Mouse (Mus musculus) kidney, postnatal 0 days (tissue): ENCODE results near the gene Asic1. TPM values are rescaled to one million over a fixed set of nuclear protein-coding genes. Genes with fewer than 3 reads are reported as not detected.

Experiments used
- ATAC-seq: fragments of 200-750 bp; cut with Nextera tagmentation; replicated peaks from 2 replicates; pipeline ENCODE4 v1.8.0; 2017; ENCODE audit warnings: low read depth, moderate number of reproducible peaks, moderate TSS enrichment, moderate library complexity; ENCODE audit not compliant: low FRiP score
- DNase-seq: peaks from one replicate; pipeline ENCODE4 v3.0.0-alpha.2; 2016; ENCODE audit warnings: low spot score
- H3K27ac ChIP-seq: fragments of 300-500 bp; sonication (generic); 2 replicates; pipeline ENCODE4 v1.5.1; 2014; ENCODE audit warnings: mild to moderate bottlenecking
- H3K27me3 ChIP-seq: fragments of 300-500 bp; sonication (generic); 2 replicates; pipeline ENCODE4 v1.6.1; 2014; ENCODE audit warnings: low read length, mixed read lengths; ENCODE audit not compliant: insufficient read depth
- H3K36me3 ChIP-seq: fragments of 300-500 bp; sonication (generic); 2 replicates; pipeline ENCODE4 v1.6.1; 2014; ENCODE audit warnings: low read length, mixed read lengths; ENCODE audit not compliant: insufficient read depth
- H3K4me1 ChIP-seq: fragments of 300-500 bp; sonication (generic); replicated peaks from 2 replicates; pipeline ENCODE4 v1.6.1; 2014; ENCODE audit warnings: antibody characterized with exemption, low read length, mixed read lengths; ENCODE audit not compliant: insufficient read depth
- H3K4me2 ChIP-seq: fragments of 300-500 bp; sonication (generic); 2 replicates; pipeline ENCODE4 v1.6.1; 2014; ENCODE audit warnings: mild to moderate bottlenecking, low read length, moderate library complexity, mixed read lengths
- H3K4me3 ChIP-seq: fragments of 300-500 bp; sonication (generic); replicated peaks from 2 replicates; pipeline ENCODE4 v1.5.1; 2014; ENCODE audit warnings: low read depth, low read length
- H3K9ac ChIP-seq: fragments of 300-500 bp; sonication (generic); 2 replicates; pipeline ENCODE4 v1.6.1; 2014; ENCODE audit warnings: low read depth, low read length
- H3K9me3 ChIP-seq: fragments of 300-500 bp; sonication (generic); replicated peaks from 2 replicates; pipeline ENCODE4 v1.6.1; 2016; ENCODE audit warnings: low read length, inconsistent platforms, mixed read lengths
- CTCF ChIP-seq: IDR thresholded peaks from 2 replicates; pipeline ENCODE4 v1.5.1; 2016; ENCODE audit warnings: antibody characterized with exemption, low read depth, mild to moderate bottlenecking, moderate library complexity
- WGBS: fragments of 180-500 bp; shearing (Covaris S2); extraction: QIAGEN DNeasy Blood & Tissue Kit; methylation state at CpG from one replicate; pipeline ENCODE4 v1.1.7; 2014; 5-methylcytosine and 5-hydroxymethylcytosine counted together
- polyA plus RNA-seq: library from polyadenylated mRNA; unstranded; fragments of >200 nt; fragmentation: Nextera tagmentation; extraction: Ambion mirVana; gene quantifications from 2 replicates; pipeline ENCODE4 v1.2.1, GENCODE M21; 2015

Gene Asic1
- polyA plus RNA-seq, 1 experiment from 2014 or later, result 1.1 TPM

GRCm38 (mm10) chr15:99651163-99651872 is 18.9 kb upstream of the Asic1 start, which contains the start of gene Racgap1:
Racgap1 (minus strand) TSS chr15:99651656.
- WGBS, result under 1% methylated on average over 62 of the region's 68 CpGs
- H3K4me1 ChIP-seq, result peaks cover 23% of the 10 kb centered on the region
- DNase-seq (peak; percentile 98), ATAC-seq (peak; percentile 94)
- H3K9ac ChIP-seq, result peak within 1 kb of the TSS; percentile 76
- H3K27me3 ChIP-seq, result 0 out of 2 replicates have a peak, but pooled peaks cover 4% of the 10 kb centered on the region
- no peaks in the 10 kb centered on the region for H3K9me3 ChIP-seq
- H3K4me3 ChIP-seq, result peak within 1 kb of the TSS; percentile 78
- TF ChIP-seq CTCF, result no peak
- no peak within 1 kb of the TSS for H3K27ac ChIP-seq
- peak within 1 kb of the TSS; percentile 86 for H3K4me2 ChIP-seq
- no peaks in the 10 kb centered on the region for H3K36me3 ChIP-seq

GRCm38 (mm10) chr15:99651984-99652872 is 17.9 kb upstream of the Asic1 start:
- H3K27ac ChIP-seq, result no peak overlapping the region
- H3K36me3 ChIP-seq, result no peaks in the 10 kb centered on the region
- peak overlapping the region; percentile 78 for H3K4me3 ChIP-seq
- peaks cover 23% of the 10 kb centered on the region for H3K4me1 ChIP-seq
- 70% methylated on average over 10 of the region's 10 CpGs for WGBS
- no peak for DNase-seq
- ATAC-seq, result no peak
- H3K9ac ChIP-seq, result no peak overlapping the region
- peak overlapping the region; percentile 86 for H3K4me2 ChIP-seq
- no peak for TF ChIP-seq CTCF
- H3K9me3 ChIP-seq, result no peaks in the 10 kb centered on the region
- H3K27me3 ChIP-seq, result 0 out of 2 replicates have a peak, but pooled peaks cover 4% of the 10 kb centered on the region

GRCm38 (mm10) chr15:99653291-99653690 is 16.9 kb upstream of the Asic1 start:
- no peak for ATAC-seq
- peak overlapping the region; percentile 48 for H3K4me2 ChIP-seq
- H3K27me3 ChIP-seq, result 0 out of 2 replicates have a peak, but pooled peaks cover 4% of the 10 kb centered on the region
- H3K9me3 ChIP-seq, result no peaks in the 10 kb centered on the region
- peak; percentile 48; the same call in 1 of the 2 replicates for TF ChIP-seq CTCF
- no peak overlapping the region for H3K4me3 ChIP-seq
- WGBS, result 8% methylated on average over 8 of the region's 8 CpGs
- no peak overlapping the region for H3K9ac ChIP-seq
- no peaks in the 10 kb centered on the region for H3K36me3 ChIP-seq
- peak; percentile 46 for DNase-seq
- peaks cover 23% of the 10 kb centered on the region for H3K4me1 ChIP-seq
- H3K27ac ChIP-seq, result no peak overlapping the region

- no peak for DNase-seq
- no peak for ATAC-seq
- H3K9ac ChIP-seq, result no peak overlapping the region
- TF ChIP-seq CTCF, result no peak
- no peak overlapping the region for H3K4me3 ChIP-seq
- no peaks in the 10 kb centered on the region for H3K9me3 ChIP-seq
- 6% methylated on average over 21 of the region's 21 CpGs for WGBS
- H3K27me3 ChIP-seq, result 0 out of 2 replicates have a peak, but pooled peaks cover 4% of the 10 kb centered on the region
- H3K4me1 ChIP-seq, result peaks cover 22% of the 10 kb centered on the region
- H3K27ac ChIP-seq, result no peak overlapping the region
- no peaks in the 10 kb centered on the region for H3K36me3 ChIP-seq
- H3K4me2 ChIP-seq, result peak overlapping the region; percentile 48
Measured at GRCm38 (mm10) chr15:99653876-99654275, 16.3 kb upstream of the Asic1 start.

- no peak for DNase-seq
- WGBS, result 45% methylated on average over 9 of the region's 9 CpGs
Measured at GRCm38 (mm10) chr15:99655956-99656355, 14.2 kb upstream of the Asic1 start.

GRCm38 (mm10) chr15:99658437-99658836 is 11.7 kb upstream of the Asic1 start:
- H3K4me1 ChIP-seq, result peaks cover 2% of the 10 kb centered on the region; the same call in 1 of the 2 replicates
- H3K9ac ChIP-seq, result no peak overlapping the region
- ATAC-seq, result no peak
- no peak for DNase-seq
- H3K27me3 ChIP-seq, result 0 out of 2 replicates have a peak, but pooled peaks cover 4% of the 10 kb centered on the region
- H3K9me3 ChIP-seq, result no peaks in the 10 kb centered on the region
- H3K4me3 ChIP-seq, result no peak overlapping the region
- no peaks in the 10 kb centered on the region for H3K36me3 ChIP-seq
- H3K4me2 ChIP-seq, result no peak overlapping the region
- WGBS, result 52% methylated on average over 2 of the region's 2 CpGs
- TF ChIP-seq CTCF, result no peak
- no peak overlapping the region for H3K27ac ChIP-seq

More at GRCm38 (mm10) chr15:99655956-99656355, 14.2 kb upstream of the Asic1 start:
- Histone ChIP-seq H3K27me3 (0 out of 2 replicates have a peak, but pooled peaks cover 4% of the 10 kb centered on the region), H3K4me1 (peaks cover 2% of the 10 kb centered on the region; the same call in 1 of the 2 replicates), H3K4me3 (no peak overlapping the region), H3K4me2 (no peak overlapping the region), H3K27ac (no peak overlapping the region), H3K9ac (no peak overlapping the region), H3K9me3 (no peaks in the 10 kb centered on the region), H3K36me3 (no peaks in the 10 kb centered on the region)
- no peak for ATAC-seq
- no peak for TF ChIP-seq CTCF
